Mouse (Mus musculus): ENCODE measurements around the gene Pard3. TPM values are rescaled to one million over a fixed set of nuclear protein-coding genes. Genes with fewer than 3 reads are reported as not detected.

The Pard3 gene
- total RNA-seq, 1 experiment from 2014 or later, result not detected

- no peak for ATAC-seq (replicated peaks; ENCODE audit: low read depth, poor library complexity, severe bottlenecking)
These were observed 107.2 kb downstream of the Pard3 start for GRCm38 (mm10) chr8:127170930-127171329.

GRCm38 (mm10) chr8:127173483-127173882 is 109.8 kb downstream of the Pard3 start:
- no peak for ATAC-seq (replicated peaks; ENCODE audit: low read depth, poor library complexity, severe bottlenecking)

- no peak for ATAC-seq (replicated peaks; ENCODE audit: low read depth, poor library complexity, severe bottlenecking)
These were observed 110.7 kb downstream of the Pard3 start for GRCm38 (mm10) chr8:127174411-127174810.

- ATAC-seq (replicated peaks; ENCODE audit: low read depth, poor library complexity, severe bottlenecking), result no peak
These were observed 111.6 kb downstream of the Pard3 start for GRCm38 (mm10) chr8:127175160-127175836.

GRCm38 (mm10) chr8:127178634-127179033 is 114.9 kb downstream of the Pard3 start:
- ATAC-seq (replicated peaks; ENCODE audit: low read depth, poor library complexity, severe bottlenecking), result peak; percentile 77

GRCm38 (mm10) chr8:127181246-127181645 is 117.6 kb downstream of the Pard3 start:
- no peak for ATAC-seq (replicated peaks; ENCODE audit: low read depth, poor library complexity, severe bottlenecking)

- no peak for ATAC-seq (replicated peaks; ENCODE audit: low read depth, poor library complexity, severe bottlenecking)
These were observed 118.4 kb downstream of the Pard3 start for GRCm38 (mm10) chr8:127182065-127182464.

GRCm38 (mm10) chr8:127183533-127183932 is 119.8 kb downstream of the Pard3 start:
- ATAC-seq (replicated peaks; ENCODE audit: low read depth, poor library complexity, severe bottlenecking), result no peak

- no peak for ATAC-seq (replicated peaks; ENCODE audit: low read depth, poor library complexity, severe bottlenecking)
These were observed 120.3 kb downstream of the Pard3 start for GRCm38 (mm10) chr8:127184025-127184424.

- ATAC-seq (replicated peaks; ENCODE audit: low read depth, poor library complexity, severe bottlenecking), result no peak
These were observed 122.2 kb downstream of the Pard3 start for GRCm38 (mm10) chr8:127185897-127186296.

- no peak for ATAC-seq (replicated peaks; ENCODE audit: low read depth, poor library complexity, severe bottlenecking)
These were observed 125.0 kb downstream of the Pard3 start for GRCm38 (mm10) chr8:127188671-127189070.

- peak; percentile 67 for ATAC-seq (replicated peaks; ENCODE audit: low read depth, poor library complexity, severe bottlenecking)
These were observed 126.7 kb downstream of the Pard3 start for GRCm38 (mm10) chr8:127190350-127190749.

- ATAC-seq (replicated peaks; ENCODE audit: low read depth, poor library complexity, severe bottlenecking), result peak; percentile 71
These were observed 127.7 kb downstream of the Pard3 start for GRCm38 (mm10) chr8:127191387-127191786.

- no peak for ATAC-seq (replicated peaks; ENCODE audit: low read depth, poor library complexity, severe bottlenecking)
These were observed 128.1 kb downstream of the Pard3 start for GRCm38 (mm10) chr8:127191824-127192223.

GRCm38 (mm10) chr8:127192331-127192730 is 128.6 kb downstream of the Pard3 start:
- ATAC-seq (replicated peaks; ENCODE audit: low read depth, poor library complexity, severe bottlenecking), result no peak

- no peak for ATAC-seq (replicated peaks; ENCODE audit: low read depth, poor library complexity, severe bottlenecking)
These were observed 129.7 kb downstream of the Pard3 start for GRCm38 (mm10) chr8:127193375-127193774.

GRCm38 (mm10) chr8:127194786-127195407 is 131.2 kb downstream of the Pard3 start:
- ATAC-seq (replicated peaks; ENCODE audit: low read depth, poor library complexity, severe bottlenecking), result no peak

GRCm38 (mm10) chr8:127196505-127197265 is 133.0 kb downstream of the Pard3 start:
- ATAC-seq (replicated peaks; ENCODE audit: low read depth, poor library complexity, severe bottlenecking), result no peak

GRCm38 (mm10) chr8:127207455-127207854 is 143.8 kb downstream of the Pard3 start:
- no peak for ATAC-seq (replicated peaks; ENCODE audit: low read depth, poor library complexity, severe bottlenecking)

GRCm38 (mm10) chr8:127210621-127211020 is 146.9 kb downstream of the Pard3 start:
- no peak for ATAC-seq (replicated peaks; ENCODE audit: low read depth, poor library complexity, severe bottlenecking)

GRCm38 (mm10) chr8:127214338-127214737 is 150.6 kb downstream of the Pard3 start:
- no peak for ATAC-seq (replicated peaks; ENCODE audit: low read depth, poor library complexity, severe bottlenecking)

All from common myeloid progenitor, adult 5-6 weeks (primary cell).